Mouse (Mus musculus) stomach, postnatal 0 days (tissue): ENCODE results near the gene Armc2.

Experiments used
- CTCF ChIP-seq: IDR thresholded peaks from 2 replicates; pipeline ENCODE4 v1.5.1; 2016; ENCODE audit warnings: antibody characterized with exemption, low read depth, mild to moderate bottlenecking, moderate library complexity
- EP300 ChIP-seq: optimal IDR thresholded peaks from 2 replicates; pipeline ENCODE3; 2016; ENCODE audit warnings: antibody characterized with exemption

- TF ChIP-seq CTCF (no peak), EP300 (no peak)
Measured at GRCm38 (mm10) chr10:41880206-41880605, 138.0 kb downstream of the Armc2 start.
